Mouse (Mus musculus) kidney, embryonic 15.5 days (tissue): ENCODE results near the gene Rrp8. TPM values are rescaled to one million over a fixed set of nuclear protein-coding genes. Genes with fewer than 3 reads are reported as not detected.
A peak's percentile ranks its signal among the peaks of the same experiment; 100 is the strongest.
"Not testable (repeated sequence)": the region's sequence is repeated elsewhere in the genome, so short reads cannot be mapped to it uniquely, and the experiment has no call there.

ENCODE experiments used
- ATAC-seq: fragments of 200-750 bp; cut with Nextera tagmentation; replicated peaks from 2 replicates; pipeline ENCODE4 v1.8.0; 2017; ENCODE audit warnings: moderate TSS enrichment; ENCODE audit not compliant: low FRiP score
- H3K27ac ChIP-seq: fragments of 300-500 bp; sonication (generic); 2 replicates; pipeline ENCODE4 v1.5.1; 2015; ENCODE audit warnings: mild to moderate bottlenecking, inconsistent platforms
- H3K27me3 ChIP-seq: fragments of 300-500 bp; sonication (generic); 2 replicates; pipeline ENCODE4 v1.6.1; 2015; ENCODE audit warnings: inconsistent platforms
- H3K36me3 ChIP-seq: fragments of 300-500 bp; sonication (generic); 2 replicates; pipeline ENCODE4 v1.6.1; 2015; ENCODE audit warnings: inconsistent platforms
- H3K4me1 ChIP-seq: fragments of 300-500 bp; sonication (generic); 2 replicates; pipeline ENCODE4 v1.6.1; 2015; ENCODE audit warnings: inconsistent platforms
- H3K4me2 ChIP-seq: fragments of 300-500 bp; sonication (generic); 2 replicates; pipeline ENCODE4 v1.6.1; 2015; ENCODE audit warnings: moderate library complexity, mild to moderate bottlenecking, inconsistent platforms
- H3K4me3 ChIP-seq: fragments of 300-500 bp; sonication (generic); replicated peaks from 2 replicates; pipeline ENCODE4 v1.5.1; 2015; ENCODE audit warnings: mild to moderate bottlenecking, inconsistent platforms
- H3K9ac ChIP-seq: fragments of 300-500 bp; sonication (generic); 2 replicates; pipeline ENCODE4 v1.6.1; 2015; ENCODE audit warnings: mild to moderate bottlenecking, inconsistent platforms
- H3K9me3 ChIP-seq: fragments of 300-500 bp; sonication (generic); replicated peaks from 2 replicates; pipeline ENCODE4 v1.6.1; 2016; ENCODE audit warnings: inconsistent platforms
- WGBS: fragments of 180-500 bp; shearing (Covaris S2); methylation state at CpG from one replicate; pipeline ENCODE4 v1.1.7; 2015; ENCODE audit warnings: mixed read lengths; 5-methylcytosine and 5-hydroxymethylcytosine counted together
- polyA plus RNA-seq: library from polyadenylated mRNA; unstranded; fragments of >200 nt; fragmentation: Nextera tagmentation; extraction: Ambion mirVana; gene quantifications from 2 replicates; pipeline ENCODE4 v1.2.1, GENCODE M21; 2015

The Rrp8 gene
- polyA plus RNA-seq, 1 experiment from 2014 or later: 44.8 TPM

GRCm38 (mm10) chr7:105743246-105743925 lies 6.2 kb upstream of the Rrp8 start:
- peak overlapping the region; percentile 82 for H3K4me2 ChIP-seq
- not testable (repeated sequence) for H3K9me3 ChIP-seq, H3K27me3 ChIP-seq, ATAC-seq
- peak overlapping the region; percentile 83 for H3K27ac ChIP-seq
- WGBS: 33% methylated on average over 20 of the region's 20 CpGs
- peaks cover 22% of the 10 kb centered on the region for H3K4me1 ChIP-seq
- peak overlapping the region; percentile 94 for H3K9ac ChIP-seq
- peak overlapping the region; percentile 98 for H3K4me3 ChIP-seq
- peaks cover 62% of the 10 kb centered on the region for H3K36me3 ChIP-seq

- H3K4me1 ChIP-seq: peaks cover 29% of the 10 kb centered on the region
- not testable (repeated sequence) for H3K9me3 ChIP-seq, H3K27me3 ChIP-seq, H3K27ac ChIP-seq, ATAC-seq
- peaks cover 56% of the 10 kb centered on the region for H3K36me3 ChIP-seq
- peak overlapping the region; percentile 82 for H3K4me2 ChIP-seq
- WGBS: 80% methylated on average over 7 of the region's 7 CpGs
- peak overlapping the region; percentile 98 for H3K4me3 ChIP-seq
- peak overlapping the region; percentile 94; the same call in 1 of the 2 replicates for H3K9ac ChIP-seq
These were observed 5.5 kb upstream of the Rrp8 start for GRCm38 (mm10) chr7:105742539-105743215.

- Histone ChIP-seq H3K4me2 (no peak overlapping the region), H3K27ac (no peak overlapping the region), H3K36me3 (peaks cover 49% of the 10 kb centered on the region), H3K9ac (no peak overlapping the region), H3K27me3 (no peaks in the 10 kb centered on the region), H3K4me1 (peaks cover 33% of the 10 kb centered on the region), H3K4me3 (no peak overlapping the region), H3K9me3 (no peaks in the 10 kb centered on the region)
- no peak for ATAC-seq
- WGBS: 94% methylated on average over 9 of the region's 9 CpGs
These were observed 4.8 kb upstream of the Rrp8 start for GRCm38 (mm10) chr7:105741978-105742377.

GRCm38 (mm10) chr7:105740851-105741250 lies 3.7 kb upstream of the Rrp8 start:
- WGBS: 85% methylated on average over 6 of the region's 6 CpGs
- H3K4me2 ChIP-seq: no peak overlapping the region

GRCm38 (mm10) chr7:105740089-105740795 lies 3.1 kb upstream of the Rrp8 start:
- Histone ChIP-seq H3K9ac (no peak overlapping the region), H3K4me3 (no peak overlapping the region), H3K27me3 (no peaks in the 10 kb centered on the region), H3K36me3 (peaks cover 39% of the 10 kb centered on the region), H3K27ac (peak overlapping the region; percentile 96; the same call in 1 of the 2 replicates), H3K4me1 (peaks cover 38% of the 10 kb centered on the region), H3K9me3 (no peaks in the 10 kb centered on the region), H3K4me2 (no peak overlapping the region)
- 90% methylated on average over 13 of the region's 13 CpGs for WGBS
- ATAC-seq: no peak

More at GRCm38 (mm10) chr7:105740851-105741250, 3.7 kb upstream of the Rrp8 start:
- peaks cover 39% of the 10 kb centered on the region for H3K36me3 ChIP-seq
- H3K9me3 ChIP-seq: no peaks in the 10 kb centered on the region
- H3K4me3 ChIP-seq: no peak overlapping the region
- H3K4me1 ChIP-seq: peaks cover 33% of the 10 kb centered on the region
- no peaks in the 10 kb centered on the region for H3K27me3 ChIP-seq
- ATAC-seq: no peak
- H3K9ac ChIP-seq: no peak overlapping the region
- H3K27ac ChIP-seq: no peak overlapping the region

- Histone ChIP-seq H3K4me3 (peak overlapping the region; percentile 89), H3K27me3 (no peaks in the 10 kb centered on the region), H3K36me3 (peaks cover 49% of the 10 kb centered on the region), H3K9me3 (no peaks in the 10 kb centered on the region), H3K4me1 (peaks cover 44% of the 10 kb centered on the region), H3K4me2 (peak overlapping the region; percentile 64), H3K27ac (peak overlapping the region; percentile 96), H3K9ac (peak overlapping the region; percentile 95)
- WGBS: 15% methylated on average over 3 of the region's 3 CpGs
- ATAC-seq: peak; percentile 79
These were observed 1.8 kb upstream of the Rrp8 start for GRCm38 (mm10) chr7:105738948-105739347.

GRCm38 (mm10) chr7:105738286-105738685 lies 1.1 kb upstream of the Rrp8 start:
- Histone ChIP-seq H3K9me3 (no peaks in the 10 kb centered on the region), H3K36me3 (peaks cover 55% of the 10 kb centered on the region), H3K4me1 (peaks cover 42% of the 10 kb centered on the region), H3K27ac (peak overlapping the region; percentile 96), H3K9ac (peak overlapping the region; percentile 95), H3K4me3 (peak overlapping the region; percentile 89), H3K27me3 (no peaks in the 10 kb centered on the region), H3K4me2 (peak overlapping the region; percentile 64)
- ATAC-seq: no peak
- 72% methylated on average over 2 of the region's 2 CpGs for WGBS

- Histone ChIP-seq H3K27me3 (no peaks in the 10 kb centered on the region), H3K9ac (peak overlapping the region; percentile 95), H3K27ac (peak overlapping the region; percentile 95), H3K4me3 (peak overlapping the region; percentile 89), H3K36me3 (peaks cover 55% of the 10 kb centered on the region), H3K4me1 (peaks cover 37% of the 10 kb centered on the region), H3K4me2 (peak overlapping the region; percentile 64), H3K9me3 (no peaks in the 10 kb centered on the region)
- 20% methylated on average over 3 of the region's 3 CpGs for WGBS
- ATAC-seq: no peak
These were observed 463 bp upstream of the Rrp8 start for GRCm38 (mm10) chr7:105737648-105738047.

GRCm38 (mm10) chr7:105736264-105736901 lies 802 bp downstream of the Rrp8 start, which contains the start of gene Ilk:
Gene Ilk, plus strand, starts transcription at chr7:105736592.
- Histone ChIP-seq H3K27me3 (no peaks in the 10 kb centered on the region), H3K9ac (peak within 1 kb of the TSS; percentile 95), H3K36me3 (peaks cover 55% of the 10 kb centered on the region), H3K9me3 (no peaks in the 10 kb centered on the region), H3K27ac (peak within 1 kb of the TSS; percentile 95), H3K4me2 (peak within 1 kb of the TSS; percentile 64), H3K4me3 (peak within 1 kb of the TSS; percentile 89), H3K4me1 (peaks cover 37% of the 10 kb centered on the region)
- under 1% methylated on average over 52 of the region's 62 CpGs for WGBS
- ATAC-seq: peak; percentile 98

- Histone ChIP-seq H3K4me1 (peaks cover 37% of the 10 kb centered on the region), H3K36me3 (peaks cover 55% of the 10 kb centered on the region), H3K4me2 (peak overlapping the region; percentile 64), H3K27ac (peak overlapping the region; percentile 95), H3K4me3 (peak overlapping the region; percentile 89), H3K9ac (peak overlapping the region; percentile 95)
- WGBS: 53% methylated on average over 4 of the region's 4 CpGs
- H3K9me3 ChIP-seq, H3K27me3 ChIP-seq, ATAC-seq: not testable (repeated sequence)
These were observed 1.7 kb downstream of the Rrp8 start for GRCm38 (mm10) chr7:105735464-105735863.

- peaks cover 55% of the 10 kb centered on the region for H3K36me3 ChIP-seq
- peak overlapping the region; percentile 89 for H3K4me3 ChIP-seq
- 86% methylated on average over 8 of the region's 8 CpGs for WGBS
These were observed 2.4 kb downstream of the Rrp8 start for GRCm38 (mm10) chr7:105734826-105735225.

More at GRCm38 (mm10) chr7:105734826-105735225, 2.4 kb downstream of the Rrp8 start:
- Histone ChIP-seq H3K9ac (0 out of 2 replicates have a peak overlapping the region, but pooled peaks have one; percentile 95), H3K9me3 (no peaks in the 10 kb centered on the region), H3K27ac (no peak overlapping the region), H3K27me3 (no peaks in the 10 kb centered on the region), H3K4me2 (peak overlapping the region; percentile 64), H3K4me1 (peaks cover 37% of the 10 kb centered on the region)
- no peak for ATAC-seq
